Mouse (Mus musculus): ENCODE measurements around the gene Uqcrfs1.

The Uqcrfs1 gene

GRCm38 (mm10) chr13:30544856-30545604 is at the start of gene Uqcrfs1:
Gene Uqcrfs1, minus strand, starts transcription at chr13:30545362.
- peak; percentile 98 for DNase-seq (ENCODE audit: low read depth, low spot score)
- Histone ChIP-seq H3K27me3 (ENCODE audit: control insufficient read depth, insufficient read depth, low read length, poor library complexity, severe bottlenecking) (no peaks in the 10 kb centered on the region; the same call in 1 of the 2 replicates), H3K36me3 (ENCODE audit: control insufficient read depth, insufficient read depth, low read length, poor library complexity, severe bottlenecking) (peaks cover 5% of the 10 kb centered on the region)

- no peak for DNase-seq (ENCODE audit: low read depth, low spot score)
- Histone ChIP-seq H3K36me3 (ENCODE audit: control insufficient read depth, insufficient read depth, low read length, poor library complexity, severe bottlenecking) (no peaks in the 10 kb centered on the region), H3K27me3 (ENCODE audit: control insufficient read depth, insufficient read depth, low read length, poor library complexity, severe bottlenecking) (no peaks in the 10 kb centered on the region)
These were observed 40.6 kb upstream of the Uqcrfs1 start for GRCm38 (mm10) chr13:30585786-30586185.

- Histone ChIP-seq H3K27me3 (ENCODE audit: control insufficient read depth, insufficient read depth, low read length, poor library complexity, severe bottlenecking) (no peaks in the 10 kb centered on the region), H3K36me3 (ENCODE audit: control insufficient read depth, insufficient read depth, low read length, poor library complexity, severe bottlenecking) (no peaks in the 10 kb centered on the region)
- peak; percentile 66 for DNase-seq (ENCODE audit: low read depth, low spot score)
These were observed 37.4 kb upstream of the Uqcrfs1 start for GRCm38 (mm10) chr13:30582541-30582940.

GRCm38 (mm10) chr13:30578806-30579205 is 33.6 kb upstream of the Uqcrfs1 start:
- no peaks in the 10 kb centered on the region for H3K36me3 ChIP-seq (ENCODE audit: control insufficient read depth, insufficient read depth, low read length, poor library complexity, severe bottlenecking)
- H3K27me3 ChIP-seq (ENCODE audit: control insufficient read depth, insufficient read depth, low read length, poor library complexity, severe bottlenecking) = no peaks in the 10 kb centered on the region
- no peak for DNase-seq (ENCODE audit: low read depth, low spot score)

- Histone ChIP-seq H3K36me3 (ENCODE audit: control insufficient read depth, insufficient read depth, low read length, poor library complexity, severe bottlenecking) (no peaks in the 10 kb centered on the region), H3K27me3 (ENCODE audit: control insufficient read depth, insufficient read depth, low read length, poor library complexity, severe bottlenecking) (no peaks in the 10 kb centered on the region)
- no peak for DNase-seq (ENCODE audit: low read depth, low spot score)
These were observed 31.7 kb upstream of the Uqcrfs1 start for GRCm38 (mm10) chr13:30576819-30577218.

GRCm38 (mm10) chr13:30572971-30573370 is 27.8 kb upstream of the Uqcrfs1 start:
- no peaks in the 10 kb centered on the region for H3K27me3 ChIP-seq (ENCODE audit: control insufficient read depth, insufficient read depth, low read length, poor library complexity, severe bottlenecking)
- no peaks in the 10 kb centered on the region for H3K36me3 ChIP-seq (ENCODE audit: control insufficient read depth, insufficient read depth, low read length, poor library complexity, severe bottlenecking)
- DNase-seq (ENCODE audit: low read depth, low spot score) = peak; percentile 69

- no peaks in the 10 kb centered on the region for H3K27me3 ChIP-seq (ENCODE audit: control insufficient read depth, insufficient read depth, low read length, poor library complexity, severe bottlenecking)
- no peak for DNase-seq (ENCODE audit: low read depth, low spot score)
- H3K36me3 ChIP-seq (ENCODE audit: control insufficient read depth, insufficient read depth, low read length, poor library complexity, severe bottlenecking) = no peaks in the 10 kb centered on the region
These were observed 25.0 kb upstream of the Uqcrfs1 start for GRCm38 (mm10) chr13:30570182-30570581.

GRCm38 (mm10) chr13:30567571-30567970 is 22.4 kb upstream of the Uqcrfs1 start:
- no peaks in the 10 kb centered on the region for H3K27me3 ChIP-seq (ENCODE audit: control insufficient read depth, insufficient read depth, low read length, poor library complexity, severe bottlenecking)
- DNase-seq (ENCODE audit: low read depth, low spot score) = no peak
- no peaks in the 10 kb centered on the region for H3K36me3 ChIP-seq (ENCODE audit: control insufficient read depth, insufficient read depth, low read length, poor library complexity, severe bottlenecking)

- no peaks in the 10 kb centered on the region for H3K36me3 ChIP-seq (ENCODE audit: control insufficient read depth, insufficient read depth, low read length, poor library complexity, severe bottlenecking)
- peak; percentile 82 for DNase-seq (ENCODE audit: low read depth, low spot score)
- H3K27me3 ChIP-seq (ENCODE audit: control insufficient read depth, insufficient read depth, low read length, poor library complexity, severe bottlenecking) = no peaks in the 10 kb centered on the region
These were observed 21.6 kb upstream of the Uqcrfs1 start for GRCm38 (mm10) chr13:30566767-30567166.

GRCm38 (mm10) chr13:30560603-30561002 is 15.4 kb upstream of the Uqcrfs1 start:
- no peak for DNase-seq (ENCODE audit: low read depth, low spot score)
- Histone ChIP-seq H3K27me3 (ENCODE audit: control insufficient read depth, insufficient read depth, low read length, poor library complexity, severe bottlenecking) (no peaks in the 10 kb centered on the region), H3K36me3 (ENCODE audit: control insufficient read depth, insufficient read depth, low read length, poor library complexity, severe bottlenecking) (no peaks in the 10 kb centered on the region)

- DNase-seq (ENCODE audit: low read depth, low spot score) = no peak
- H3K36me3 ChIP-seq (ENCODE audit: control insufficient read depth, insufficient read depth, low read length, poor library complexity, severe bottlenecking) = no peaks in the 10 kb centered on the region
These were observed 14.9 kb upstream of the Uqcrfs1 start for GRCm38 (mm10) chr13:30560052-30560451.

GRCm38 (mm10) chr13:30557751-30558150 is 12.6 kb upstream of the Uqcrfs1 start:
- Histone ChIP-seq H3K36me3 (ENCODE audit: control insufficient read depth, insufficient read depth, low read length, poor library complexity, severe bottlenecking) (no peaks in the 10 kb centered on the region), H3K27me3 (ENCODE audit: control insufficient read depth, insufficient read depth, low read length, poor library complexity, severe bottlenecking) (no peaks in the 10 kb centered on the region)
- no peak for DNase-seq (ENCODE audit: low read depth, low spot score)

More at GRCm38 (mm10) chr13:30560052-30560451, 14.9 kb upstream of the Uqcrfs1 start:
- no peaks in the 10 kb centered on the region for H3K27me3 ChIP-seq (ENCODE audit: control insufficient read depth, insufficient read depth, low read length, poor library complexity, severe bottlenecking)

GRCm38 (mm10) chr13:30553051-30553587 is 8.0 kb upstream of the Uqcrfs1 start:
- no peaks in the 10 kb centered on the region; the same call in 1 of the 2 replicates for H3K27me3 ChIP-seq (ENCODE audit: control insufficient read depth, insufficient read depth, low read length, poor library complexity, severe bottlenecking)
- no peaks in the 10 kb centered on the region for H3K36me3 ChIP-seq (ENCODE audit: control insufficient read depth, insufficient read depth, low read length, poor library complexity, severe bottlenecking)
- DNase-seq (ENCODE audit: low read depth, low spot score) = peak; percentile 47

- no peaks in the 10 kb centered on the region; the same call in 1 of the 2 replicates for H3K27me3 ChIP-seq (ENCODE audit: control insufficient read depth, insufficient read depth, low read length, poor library complexity, severe bottlenecking)
- no peak for DNase-seq (ENCODE audit: low read depth, low spot score)
- H3K36me3 ChIP-seq (ENCODE audit: control insufficient read depth, insufficient read depth, low read length, poor library complexity, severe bottlenecking) = no peaks in the 10 kb centered on the region
These were observed 4.2 kb upstream of the Uqcrfs1 start for GRCm38 (mm10) chr13:30549339-30549738.

- DNase-seq (ENCODE audit: low read depth, low spot score) = peak; percentile 93
- no peaks in the 10 kb centered on the region for H3K36me3 ChIP-seq (ENCODE audit: control insufficient read depth, insufficient read depth, low read length, poor library complexity, severe bottlenecking)
- no peaks in the 10 kb centered on the region; the same call in 1 of the 2 replicates for H3K27me3 ChIP-seq (ENCODE audit: control insufficient read depth, insufficient read depth, low read length, poor library complexity, severe bottlenecking)
These were observed 3.7 kb upstream of the Uqcrfs1 start for GRCm38 (mm10) chr13:30548835-30549234.
